17 mouse cellular contexts compared by ENCODE assay signal in the genomic region with DNA sequence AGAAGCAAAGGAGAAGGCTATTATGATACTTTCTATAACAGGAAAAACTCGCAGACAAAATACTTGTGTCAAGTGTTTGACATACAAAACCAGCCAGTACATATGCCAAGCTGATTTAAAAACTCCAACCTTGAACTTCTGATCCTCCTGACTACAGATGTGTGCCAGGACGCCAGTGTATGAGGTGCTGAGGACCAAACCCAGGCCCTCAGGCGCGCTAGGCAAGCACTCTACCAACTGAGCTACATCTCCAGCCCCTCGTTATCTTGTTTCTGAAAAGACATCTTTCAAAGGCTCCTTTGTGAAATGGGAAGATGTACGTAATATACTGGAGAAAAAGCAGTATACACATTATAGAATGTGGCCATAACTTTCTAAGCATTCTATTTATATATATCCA.
"Had no signal": no experiment of that assay in that cellular context is flagged by ENCODE, and none has a peak within 500 bp of the region (broad histone marks: within the 10 kb centered on the region; RNA-seq: fewer than 3 reads in every experiment).

No protein-coding gene starts in this region.

- ATAC-seq: intestine, postnatal 0 days; liver, embryonic 12.5 days; midbrain, embryonic 15.5 days had no signal

- DNase-seq: kidney, adult 8-10 months; right cerebral cortex, adult 18-20 months; thymus, adult 2 months; thymus, postnatal 14 days; thymus, postnatal 4 days had no signal

- H3K27ac ChIP-seq: left cerebral cortex, adult 2 months; liver, embryonic 12.5 days; liver, embryonic 15.5 days; midbrain, embryonic 15.5 days; neural tube, embryonic 12.5 days; neural tube, embryonic 15.5 days; stomach, postnatal 0 days had no signal

- H3K4me3 ChIP-seq: kidney, embryonic 15.5 days; left cerebral cortex, adult 2 months; limb, embryonic 12.5 days; limb, embryonic 15.5 days; liver, embryonic 12.5 days; liver, embryonic 15.5 days; midbrain, embryonic 15.5 days; neural tube, embryonic 12.5 days; neural tube, embryonic 15.5 days had no signal

- H3K4me1 ChIP-seq: liver, embryonic 15.5 days; neural tube, embryonic 12.5 days had no signal

- H3K4me2 ChIP-seq: liver, embryonic 12.5 days; liver, embryonic 15.5 days; midbrain, embryonic 11.5 days; midbrain, embryonic 15.5 days; neural tube, embryonic 12.5 days; neural tube, embryonic 15.5 days had no signal

- H3K36me3 ChIP-seq: kidney, embryonic 15.5 days; limb, embryonic 15.5 days; liver, embryonic 12.5 days; liver, embryonic 15.5 days; midbrain, embryonic 15.5 days; neural tube, embryonic 12.5 days; neural tube, embryonic 15.5 days had no signal

- H3K9me3 ChIP-seq: kidney, embryonic 15.5 days; limb, embryonic 15.5 days; liver, embryonic 12.5 days; liver, embryonic 15.5 days; midbrain, embryonic 15.5 days; neural tube, embryonic 12.5 days; neural tube, embryonic 15.5 days had no signal

- H3K9ac ChIP-seq: kidney, embryonic 15.5 days; limb, embryonic 12.5 days; limb, embryonic 15.5 days; liver, embryonic 12.5 days; liver, embryonic 15.5 days; midbrain, embryonic 15.5 days; neural tube, embryonic 12.5 days; neural tube, embryonic 15.5 days had no signal

- H3K27me3 ChIP-seq: kidney, embryonic 15.5 days; limb, embryonic 12.5 days; limb, embryonic 15.5 days; liver, embryonic 12.5 days; liver, embryonic 15.5 days; midbrain, embryonic 15.5 days; neural tube, embryonic 12.5 days; neural tube, embryonic 15.5 days had no signal
